Mouse (Mus musculus) embryo, embryonic 10.5 days (tissue): ENCODE data around the gene Nfib.

Experiments
- DNase-seq: peaks from one replicate; pipeline ENCODE4 v3.0.0-alpha.2; 2015; ENCODE audit warnings: low spot score

The Nfib gene

DNA sequence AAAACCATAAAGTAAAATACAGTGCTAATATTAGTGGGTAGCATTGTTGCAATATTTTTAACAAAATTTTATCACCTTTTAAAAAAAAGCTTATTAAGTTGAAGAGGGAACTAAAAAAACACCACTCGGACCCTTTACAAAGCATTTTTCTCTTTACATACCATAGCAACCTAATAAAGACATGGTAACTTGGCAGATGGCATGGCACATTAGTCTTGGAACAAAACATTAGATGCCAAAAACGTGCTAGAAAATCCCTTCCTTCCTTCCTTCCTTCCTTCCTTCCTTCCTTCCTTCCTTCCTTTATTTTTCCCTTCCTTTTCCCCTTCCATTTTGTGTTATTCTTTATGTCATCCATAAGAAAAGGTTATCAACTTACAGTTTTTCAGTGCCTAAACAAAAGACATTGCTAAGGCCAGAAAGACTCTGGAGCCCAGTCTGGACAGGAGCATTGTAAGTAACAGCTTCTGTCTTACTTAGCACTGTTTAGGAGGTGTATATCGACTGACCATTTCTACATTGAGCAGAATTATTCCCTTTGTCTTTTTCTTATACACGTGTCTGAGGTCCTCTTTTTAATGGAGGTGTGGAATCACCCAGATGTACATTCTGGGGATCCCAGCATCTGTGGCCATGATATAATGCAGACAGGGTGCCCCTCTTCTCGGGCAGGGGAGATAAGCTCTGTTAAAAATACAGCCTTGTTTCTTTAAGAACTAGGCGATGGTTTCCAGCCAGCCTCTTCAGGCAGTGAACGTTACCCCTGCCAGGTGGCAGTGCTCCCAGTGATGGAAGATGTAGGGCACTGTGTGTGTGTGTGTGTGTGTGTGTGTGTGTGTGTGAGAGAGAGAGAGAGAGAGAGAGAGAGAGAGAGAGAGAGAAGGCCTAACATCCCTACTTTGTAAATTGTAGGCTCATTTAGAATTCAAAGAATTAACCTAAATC is 113.2 kb downstream of the Nfib start:
- DNase-seq: no peak

GRCm38 (mm10) chr4:82589345-82589890 is 116.1 kb downstream of the Nfib start:
- DNase-seq: peak; percentile 76

GRCm38 (mm10) chr4:82588718-82589117 is 116.8 kb downstream of the Nfib start:
- no peak for DNase-seq

DNA sequence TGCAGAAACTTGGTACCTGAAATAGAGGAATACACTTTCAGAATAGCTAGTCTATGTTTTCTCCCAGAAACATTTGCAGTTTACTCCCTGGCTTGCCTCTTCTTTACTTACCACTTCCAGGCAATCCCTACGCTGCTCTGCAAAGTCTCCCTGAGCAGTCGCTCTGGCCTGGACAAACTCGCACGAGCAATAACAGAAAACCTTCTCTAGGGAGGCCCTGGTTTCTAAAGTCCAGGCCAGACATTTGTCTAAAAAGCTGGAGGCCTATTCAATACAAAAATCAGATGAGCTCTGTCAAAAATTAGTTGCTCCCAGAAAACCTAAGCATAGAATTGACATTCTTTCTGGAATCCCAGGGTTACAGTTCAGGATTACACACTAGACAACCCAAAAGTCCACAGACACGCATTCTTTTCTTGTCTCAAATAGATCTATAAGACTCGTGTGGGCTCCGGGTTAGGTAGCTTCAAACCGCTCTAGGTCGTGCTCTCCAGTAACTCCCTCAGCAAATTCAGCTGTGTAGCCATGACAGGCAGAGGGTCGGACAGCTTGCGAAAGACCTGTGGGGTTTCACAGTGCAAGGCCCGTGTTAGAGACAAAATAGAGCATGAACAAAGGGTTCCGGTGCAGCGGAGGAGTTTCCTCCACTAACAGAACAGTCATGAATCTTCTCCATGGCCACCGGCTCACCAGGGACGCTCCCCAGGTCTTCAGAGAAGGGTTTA is 118.2 kb downstream of the Nfib start:
- no peak for DNase-seq

- DNase-seq: no peak
Measured at GRCm38 (mm10) chr4:82586637-82587036, 118.9 kb downstream of the Nfib start.

- no peak for DNase-seq
Measured at GRCm38 (mm10) chr4:82585536-82585935, 120.0 kb downstream of the Nfib start.

- DNase-seq: no peak
Measured at GRCm38 (mm10) chr4:82585056-82585455, 120.5 kb downstream of the Nfib start.

GRCm38 (mm10) chr4:82584548-82584947 is 121.0 kb downstream of the Nfib start:
- peak; percentile 40 for DNase-seq

DNA sequence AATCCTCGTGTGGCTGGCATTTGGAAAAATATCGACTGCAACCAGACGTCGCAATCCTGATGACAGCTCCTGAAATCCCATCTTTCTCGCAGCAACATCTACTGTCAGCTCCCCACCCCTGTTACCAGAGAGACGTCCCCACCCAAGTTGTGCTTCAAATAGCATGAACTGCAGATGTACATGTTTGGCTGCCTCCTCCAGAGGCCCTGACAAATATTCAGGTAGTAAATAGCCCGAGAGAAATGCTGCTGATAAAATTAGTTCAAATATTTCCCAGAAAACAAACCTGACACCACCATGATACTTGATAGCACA is 132.3 kb downstream of the Nfib start:
- DNase-seq: no peak

DNA sequence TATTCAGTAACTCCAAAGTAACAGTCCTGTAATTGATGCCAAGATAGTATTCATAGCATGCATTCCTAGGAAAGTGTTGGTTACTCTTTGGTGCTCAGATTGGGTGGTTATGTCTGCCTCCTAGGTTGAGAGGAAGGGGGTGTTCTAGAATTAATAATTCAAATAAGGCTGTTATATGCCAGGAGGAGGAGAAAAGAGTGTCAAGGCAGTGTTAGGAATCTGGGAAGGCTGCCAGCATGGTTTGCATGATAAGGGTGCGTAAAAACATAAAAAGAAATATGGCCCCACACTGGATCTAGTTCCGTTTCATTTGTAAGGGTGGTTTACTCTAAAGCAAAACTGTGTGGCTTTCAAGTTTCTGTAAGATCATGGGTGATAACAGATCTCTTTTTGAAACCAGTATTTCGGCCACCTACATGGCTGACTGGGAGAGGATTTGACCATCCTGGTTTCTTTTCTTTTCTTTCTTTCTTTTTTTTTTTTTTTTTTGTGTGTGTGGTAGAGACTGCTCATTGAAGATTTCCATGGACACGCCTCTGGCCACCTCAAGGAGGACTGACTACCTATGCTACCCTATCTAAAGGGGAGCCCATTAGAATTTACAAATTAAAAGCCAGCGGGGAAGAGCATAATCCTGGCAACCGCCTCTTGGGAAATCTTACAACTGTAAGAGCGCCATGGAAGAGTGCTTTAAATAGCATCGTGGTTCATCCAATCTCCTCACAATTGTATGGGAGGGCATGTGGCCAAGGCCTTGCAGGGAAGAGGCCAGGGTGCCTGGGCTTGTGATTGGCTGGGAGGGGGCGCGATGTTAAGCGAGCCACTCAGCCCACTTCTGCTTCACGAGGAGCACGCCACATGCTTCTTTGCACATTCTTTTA is 132.9 kb downstream of the Nfib start:
- DNase-seq: no peak

- DNase-seq: no peak
Measured at GRCm38 (mm10) chr4:82558816-82559215, 146.7 kb downstream of the Nfib start.

DNA sequence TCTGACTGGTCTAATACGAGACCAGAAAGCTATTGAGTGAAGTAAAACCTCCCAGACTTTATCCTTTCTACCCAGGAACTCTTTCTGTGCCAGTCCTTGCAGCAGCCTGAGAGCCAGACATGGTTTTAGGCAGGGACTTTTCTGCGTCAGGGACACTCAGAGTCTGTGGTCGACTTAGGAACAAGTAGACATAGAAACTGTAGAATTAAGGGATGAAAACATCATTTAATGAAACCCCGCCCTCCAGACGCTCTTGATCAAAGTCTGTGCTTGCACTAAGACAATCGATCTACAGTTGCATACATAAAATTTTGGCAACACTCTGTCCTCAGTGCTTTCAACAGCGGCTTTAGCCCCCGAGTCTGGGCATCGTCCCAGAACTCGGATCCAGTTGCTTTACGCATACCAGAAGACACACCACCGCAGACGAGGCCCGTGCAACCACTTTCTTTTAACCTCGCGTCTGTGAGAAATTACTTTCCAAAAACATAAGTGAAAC is 149.8 kb downstream of the Nfib start:
- no peak for DNase-seq

GRCm38 (mm10) chr4:82553658-82554057 is 151.9 kb downstream of the Nfib start:
- no peak for DNase-seq

DNA sequence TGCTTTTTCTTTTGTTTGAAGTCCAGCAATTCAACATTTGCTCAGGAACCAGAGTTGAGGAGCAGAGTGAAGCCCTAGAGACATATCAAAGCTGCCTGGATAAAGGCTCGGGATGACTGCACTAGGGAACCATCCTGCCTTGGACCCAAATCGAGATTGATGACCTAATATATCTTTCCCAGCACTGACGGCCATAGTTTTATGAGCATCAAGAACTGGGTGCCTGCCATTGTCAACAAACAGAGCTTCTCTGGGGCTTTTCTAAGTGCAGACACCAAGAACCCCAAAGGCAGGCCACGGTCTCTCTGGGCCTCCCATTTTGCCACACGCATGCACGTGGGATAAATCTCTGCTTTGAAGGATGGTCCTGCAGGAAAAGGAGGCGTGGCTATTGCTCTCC is 153.3 kb downstream of the Nfib start:
- no peak for DNase-seq

DNA sequence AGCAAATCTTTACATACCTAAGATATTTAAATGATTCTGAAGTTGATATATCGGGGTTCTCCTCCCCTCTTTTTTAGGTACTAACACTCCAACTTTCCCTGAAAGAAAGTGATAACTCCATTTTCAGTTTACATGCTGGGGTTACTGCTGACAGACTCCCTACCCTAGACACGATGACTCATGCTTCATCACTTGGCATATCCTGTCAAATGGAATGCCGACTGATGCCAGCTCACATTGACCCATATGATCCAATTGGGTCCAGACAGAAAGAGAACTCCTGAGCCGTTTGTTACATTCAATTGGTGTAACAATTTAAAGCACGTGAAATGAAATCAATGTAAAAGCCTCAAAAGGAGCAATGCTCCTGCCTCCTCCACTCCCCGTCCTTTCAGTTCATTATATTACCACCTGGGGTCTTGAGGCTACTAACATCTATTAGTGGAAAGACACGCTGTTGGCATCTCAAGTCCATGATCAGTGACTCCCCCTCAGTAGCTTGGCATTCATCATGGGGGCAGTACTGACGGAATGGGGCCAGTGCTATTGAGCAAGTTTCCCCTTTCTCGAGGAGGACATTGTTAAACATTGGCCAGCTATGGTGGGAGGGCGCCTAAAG is 155.7 kb downstream of the Nfib start:
- DNase-seq: no peak

GRCm38 (mm10) chr4:82548247-82548646 is 157.3 kb downstream of the Nfib start:
- no peak for DNase-seq

GRCm38 (mm10) chr4:82543936-82544335 is 161.6 kb downstream of the Nfib start:
- no peak for DNase-seq

DNA sequence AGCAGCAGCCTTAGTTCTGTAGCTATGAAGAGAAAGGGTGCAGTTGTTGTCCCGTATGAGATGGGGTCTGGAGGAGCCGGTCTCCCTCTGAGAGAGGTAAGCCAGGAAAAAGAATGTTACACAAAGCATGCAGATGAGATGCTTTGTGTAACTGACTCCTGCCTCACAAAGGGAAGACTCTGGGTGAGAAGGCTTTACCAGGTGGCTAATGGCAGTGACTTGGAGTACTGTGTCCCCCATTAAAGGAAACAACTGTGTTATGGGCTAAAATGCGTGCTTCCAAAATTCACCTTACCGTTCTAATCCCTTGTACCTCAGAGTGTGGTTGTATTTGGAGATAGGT is 162.2 kb downstream of the Nfib start:
- DNase-seq: no peak

DNA sequence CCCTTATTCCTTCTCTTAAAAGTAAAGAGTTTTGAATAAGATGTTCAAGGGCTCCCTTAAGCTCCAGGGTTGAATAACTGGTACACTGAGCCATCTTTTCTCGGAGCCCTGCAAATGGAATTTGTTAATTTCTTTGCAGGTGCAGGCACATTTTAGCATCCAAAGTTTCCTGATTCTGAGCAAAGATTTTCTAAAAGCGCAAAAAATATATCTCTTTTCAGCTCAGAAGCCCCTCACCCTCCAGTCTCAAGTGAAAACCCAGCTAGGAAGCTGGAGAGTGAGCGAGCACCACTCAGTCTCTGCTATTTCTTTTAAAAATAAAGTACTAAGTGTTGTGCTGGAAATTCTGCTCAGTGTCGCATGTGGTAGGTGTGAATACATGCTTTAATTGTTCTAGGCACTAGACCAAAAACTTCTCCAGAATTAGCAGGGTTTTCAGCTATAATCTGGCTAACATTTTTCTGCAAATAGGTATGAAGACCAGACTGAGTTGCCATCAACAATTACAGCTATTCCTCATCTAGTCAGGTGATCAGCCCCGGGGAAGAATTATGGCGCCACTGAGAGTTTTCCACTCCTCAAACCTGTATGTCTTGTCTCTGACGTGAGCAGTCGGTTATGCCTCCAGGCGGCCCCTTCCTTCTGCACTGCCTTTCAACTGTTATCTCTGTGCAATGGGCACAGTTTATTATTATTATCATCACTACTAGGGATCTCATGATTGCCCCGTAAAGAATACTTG is 162.7 kb downstream of the Nfib start:
- no peak for DNase-seq

DNA sequence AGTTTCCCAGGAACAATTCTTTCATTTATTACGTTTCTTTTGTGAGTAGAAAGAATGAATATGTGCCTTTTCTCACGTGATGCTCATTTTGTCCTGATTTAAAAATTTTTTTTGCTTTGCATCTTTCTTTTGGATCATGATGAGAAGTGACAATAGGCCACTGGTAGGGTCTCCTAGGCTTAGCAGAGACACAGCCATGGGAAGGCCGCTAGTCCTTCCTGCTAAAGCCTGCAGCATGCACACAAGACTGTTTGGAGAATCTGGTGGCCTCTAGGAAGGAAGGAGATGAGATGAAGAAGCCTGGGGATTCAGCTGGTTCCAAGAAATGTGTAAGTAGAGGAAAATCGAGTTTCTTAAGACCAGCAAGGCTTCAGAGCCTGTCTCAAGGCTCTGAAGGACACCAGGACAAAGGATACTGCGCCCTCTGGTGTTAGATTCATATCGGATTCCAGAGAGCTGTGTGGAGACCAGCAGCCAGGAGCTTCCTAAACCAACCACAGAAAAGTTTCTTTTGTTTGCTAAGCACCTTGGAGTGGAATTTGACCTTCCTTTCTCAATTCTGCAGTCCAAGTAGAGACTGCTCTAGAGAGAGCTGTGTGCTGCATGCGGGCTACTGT is 163.5 kb downstream of the Nfib start:
- DNase-seq: peak; percentile 95
